Mouse (Mus musculus): ENCODE data around the gene Serpina3a.

GRCm38 (mm10) chr12:104131041-104131440, 18.5 kb downstream of the Serpina3a start:
- no peak for TF ChIP-seq CTCF (IDR thresholded peaks at IDR 0.05; ENCODE audit: insufficient read depth, low read length)
- TF ChIP-seq POLR2A (IDR thresholded peaks at IDR 0.05; ENCODE audit: borderline replicate concordance, extremely low read depth, low read depth, low read length) = no peak
